Mouse (Mus musculus): ENCODE measurements around the gene Akirin1. TPM values are rescaled to one million over a fixed set of nuclear protein-coding genes. Genes with fewer than 3 reads are reported as not detected.

Gene Akirin1
- polyA plus RNA-seq (2012; rRNA removed; ENCODE audit: low replicate concordance) = 25.3 and 69.4 TPM in 2 replicates

DNA sequence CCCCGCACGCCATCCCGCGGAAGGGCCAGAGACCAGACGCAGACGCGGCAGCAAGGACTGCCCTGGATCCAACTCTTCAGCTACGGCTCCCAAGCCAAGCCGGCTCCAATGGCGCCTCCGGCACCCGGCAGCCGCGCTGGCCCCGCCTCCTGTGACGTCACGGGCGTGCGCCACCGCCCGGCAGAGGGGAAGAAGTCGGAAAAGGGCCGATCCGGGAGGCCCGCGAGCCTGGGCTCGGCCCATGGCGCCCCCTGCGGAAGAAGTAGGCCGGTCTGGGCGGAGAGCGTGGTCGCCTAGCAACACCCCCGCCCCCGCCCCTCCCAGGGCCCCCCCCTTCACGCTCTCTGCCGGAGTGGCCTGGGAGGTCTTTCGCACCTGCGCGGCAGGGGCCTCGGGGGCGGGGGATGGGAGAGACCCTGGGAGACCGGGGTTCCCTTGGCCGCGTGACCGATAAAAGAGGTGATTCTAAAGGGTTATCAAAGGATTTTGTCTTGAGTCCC lies at the start of gene Akirin1:
Gene Akirin1, minus strand, starts transcription at position 194 of the 500 bp plus-strand sequence.

DNA sequence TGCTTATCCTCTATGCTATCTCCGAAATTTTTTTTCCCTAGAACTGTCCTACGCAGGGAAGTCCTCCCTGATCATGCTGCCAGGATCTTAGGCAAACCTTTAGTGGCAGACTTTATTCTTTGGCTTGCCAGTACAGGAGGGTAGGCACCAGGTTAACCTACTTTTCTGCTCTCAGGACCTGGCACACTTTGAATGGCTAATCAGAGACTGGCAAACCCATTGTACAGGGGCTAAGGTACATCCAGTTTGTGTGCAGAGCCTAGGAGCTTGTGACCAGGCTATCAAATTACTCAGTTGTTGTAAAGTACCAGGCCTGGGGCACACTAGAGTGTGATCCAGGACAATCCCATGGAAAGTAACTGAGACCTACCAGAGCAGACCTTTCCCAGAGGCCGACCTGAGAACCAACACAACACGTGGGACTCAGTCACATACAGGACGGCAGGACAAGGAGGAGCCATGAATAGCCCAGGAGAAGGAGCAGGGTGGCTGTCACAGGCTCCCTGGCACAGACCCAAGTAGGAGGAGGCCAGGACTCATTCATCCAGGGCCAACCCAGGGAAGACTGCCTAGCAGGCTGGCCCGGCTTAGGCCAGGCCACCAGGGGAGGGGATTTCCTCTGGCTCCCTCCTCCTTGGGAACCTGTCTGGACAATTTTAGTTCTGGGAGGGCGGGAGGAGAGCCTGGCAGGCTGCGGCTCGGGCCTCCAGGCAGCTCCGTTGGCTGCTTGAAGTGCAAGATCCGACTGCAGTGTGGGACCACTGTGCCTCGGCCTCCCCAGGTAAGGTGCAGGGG lies 37.2 kb upstream of the Akirin1 start, which contains the start of gene Rhbdl2:
Gene Rhbdl2, plus strand, starts transcription at position 684 of the 795 bp plus-strand sequence.

DNA sequence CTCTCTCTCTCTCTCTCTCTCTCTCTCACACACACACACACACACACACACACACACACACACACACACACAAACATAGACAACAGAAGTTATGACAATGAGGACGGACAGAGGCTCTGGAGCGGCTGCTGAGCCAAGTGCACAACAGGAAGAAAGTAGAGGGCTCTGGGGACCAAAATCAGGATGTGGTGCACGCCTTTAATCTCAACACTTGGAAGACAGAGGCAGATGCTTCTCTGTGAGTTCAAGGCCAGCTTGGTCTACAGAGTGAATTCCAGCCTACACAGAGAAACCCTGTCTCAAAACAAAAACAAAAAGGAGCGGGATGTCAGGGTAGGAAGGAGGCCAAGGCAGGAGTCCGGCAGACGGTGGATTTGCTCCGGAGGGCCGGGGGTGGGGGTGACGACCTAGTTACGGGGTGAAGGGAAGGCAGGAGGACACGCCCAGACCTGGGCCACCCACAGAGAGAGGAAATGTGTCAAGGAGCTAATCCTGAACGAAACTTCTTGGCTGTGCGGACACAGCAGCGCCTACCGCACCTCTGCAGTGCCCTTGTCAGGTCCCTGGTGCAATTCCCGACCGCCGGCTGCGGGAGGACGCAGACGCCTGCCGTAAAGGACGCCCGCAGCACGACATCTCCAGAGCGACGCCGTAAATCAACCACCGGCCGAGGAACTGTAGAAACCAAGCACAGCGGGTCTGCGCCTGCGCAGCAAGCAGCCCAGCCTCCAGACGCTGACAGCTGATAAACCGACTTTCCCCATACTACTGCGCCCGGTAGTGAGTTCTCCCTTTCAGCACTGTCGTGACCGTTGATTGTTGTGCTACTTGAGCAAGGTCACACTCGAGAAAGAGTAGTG lies 32.3 kb downstream of the Akirin1 start, which contains the start of gene Ndufs5:
Gene Ndufs5, minus strand, starts transcription at position 629 of the 860 bp plus-strand sequence.

Other genes with a start within 250 kb of the Akirin1 start
- 78.9 and 106 TPM in 2 replicates for gene Macf1, start 66.0 kb downstream of the Akirin1 start, polyA plus RNA-seq (2012; rRNA removed; ENCODE audit: low replicate concordance)
- 25.5 and 43.1 TPM in 2 replicates for gene Ndufs5, start 32.1 kb downstream of the Akirin1 start, polyA plus RNA-seq (2012; rRNA removed; ENCODE audit: low replicate concordance)
- gene Rhbdl2, start 37.5 kb upstream of the Akirin1 start, polyA plus RNA-seq (2012; rRNA removed; ENCODE audit: low replicate concordance) = 1.5 and 2.5 TPM in 2 replicates
- not detected in 2 replicates for gene 4933427I04Rik, start 109.3 kb upstream of the Akirin1 start, polyA plus RNA-seq (2012; rRNA removed; ENCODE audit: low replicate concordance)
- gene Mycbp, start 154.5 kb upstream of the Akirin1 start, polyA plus RNA-seq (2012; rRNA removed; ENCODE audit: low replicate concordance) = 8.1 and 21.6 TPM in 2 replicates
- 45.0 and 60.6 TPM in 2 replicates for gene Rragc, start 167.1 kb upstream of the Akirin1 start, polyA plus RNA-seq (2012; rRNA removed; ENCODE audit: low replicate concordance)
- gene 4930535I16Rik, start 167.7 kb upstream of the Akirin1 start, polyA plus RNA-seq (2012; rRNA removed; ENCODE audit: low replicate concordance) = 0.59 TPM in 1 of 2 replicates, not detected in the other